In the genomic region with DNA sequence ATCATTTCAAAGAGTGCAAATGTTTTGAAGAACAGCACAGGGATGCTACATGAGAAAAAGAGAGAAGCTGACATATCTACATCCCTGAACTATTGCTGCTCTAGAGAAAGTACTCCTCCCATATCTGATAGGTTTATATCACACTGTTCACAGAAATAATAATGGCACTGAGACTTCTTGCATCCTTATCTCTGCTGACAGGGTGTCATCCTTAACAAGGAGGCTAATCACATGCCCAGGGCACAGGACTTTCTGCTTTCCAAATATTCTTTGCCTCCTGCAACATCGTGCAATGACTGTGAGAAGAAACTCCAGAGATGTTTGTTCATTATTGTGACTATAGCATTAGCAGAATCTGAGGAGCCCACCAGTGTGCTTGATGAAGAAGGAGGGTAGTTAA, we compare ENCODE assay signal across 28 mouse cellular contexts. TPM values are rescaled to one million over a fixed set of nuclear protein-coding genes. Genes with fewer than 3 reads are reported as not detected.
DNase-seq lines count a peak whose midpoint lies in the region; ATAC-seq and TF ChIP-seq lines count a peak whose summit lies in the region.
"Had no signal": no experiment of that assay in that cellular context is flagged by ENCODE, and none has a peak within 500 bp of the region (broad histone marks: within the 10 kb centered on the region; RNA-seq: fewer than 3 reads in every experiment).

No protein-coding gene starts in this region.

- H3K36me3 ChIP-seq in MEL (ENCODE audit: control insufficient read depth in 1 of 2, insufficient read depth in 2 of 2, low read length in 2 of 2) = peaks cover 0 to 19% of the 10 kb centered on the region in 2 experiments; a peak in 2 of 4 replicates
- H3K36me3 ChIP-seq in liver, embryonic 12.5 days = no peaks in the 10 kb centered on the region
- no peaks in the 10 kb centered on the region for H3K36me3 ChIP-seq in thymus, adult 2 months (ENCODE audit: control insufficient read depth, insufficient read depth, low read length)
- H3K36me3 ChIP-seq: G1E had no signal

- no peak for TF ChIP-seq CTCF in MEL (IDR thresholded peaks at IDR 0.05 in 2 of 3, conservative IDR thresholded peaks at IDR 0.05 in 1 of 3; ENCODE audit: control insufficient read depth in 1 of 3, insufficient read depth in 1 of 3, low read depth in 2 of 3, low read length in 3 of 3, poor library complexity in 1 of 3, severe bottlenecking in 1 of 3)
- TF ChIP-seq CTCF in thymus, adult 2 months (IDR thresholded peaks at IDR 0.05; ENCODE audit: borderline replicate concordance, control insufficient read depth, extremely low read depth, insufficient read depth, low read length, poor library complexity) = no peak

- peaks cover 4 to 14% of the 10 kb centered on the region in 2 experiments; a peak in 3 of 4 replicates for H3K4me1 ChIP-seq in MEL (ENCODE audit: control insufficient read depth in 1 of 2, insufficient read depth in 2 of 2, low read length in 2 of 2)
- H3K4me1 ChIP-seq in liver, embryonic 12.5 days = no peaks in the 10 kb centered on the region
- H3K4me1 ChIP-seq in thymus, adult 2 months (replicated peaks; ENCODE audit: control insufficient read depth, insufficient read depth, low read length) = peaks cover 5% of the 10 kb centered on the region

- TF ChIP-seq RAD21 in MEL (IDR thresholded peaks at IDR 0.05; ENCODE audit: low read depth, low read length) = no peak

- H3K4me3 ChIP-seq in MEL (ENCODE audit: control insufficient read depth in 1 of 2, insufficient read depth in 1 of 2, low read depth in 2 of 2, low read length in 2 of 2) = no peak overlapping the region
- no peak overlapping the region for H3K4me3 ChIP-seq in liver, embryonic 12.5 days
- H3K4me3 ChIP-seq in thymus, adult 2 months (ENCODE audit: control insufficient read depth, insufficient read depth, low read length) = no peak overlapping the region

- 52% methylated on average over 1 of the region's 1 CpGs for WGBS in liver, embryonic 12.5 days (ENCODE audit: insufficient replicate concordance)
- 86% methylated on average over 1 of the region's 1 CpGs for WGBS in thymus, adult 2 months

- no peak overlapping the region for H3K9ac ChIP-seq in MEL (ENCODE audit: control insufficient read depth, low read depth, low read length, poor library complexity, severe bottlenecking)
- H3K9ac ChIP-seq in liver, embryonic 12.5 days = no peak overlapping the region

- peak; percentile 50 for DNase-seq in MEL (ENCODE audit: low read depth, low spot score)
- DNase-seq in layer of hippocampus, postnatal 25 days (ENCODE audit: extremely low spot score in 1 of 2, low spot score in 1 of 2) = no peak
- no peak for DNase-seq in thymus, adult 2 months
- DNase-seq: adrenal gland, adult 2 months; adrenal gland, adult 8-10 months; adrenal gland, postnatal 10 days; adrenal gland, postnatal 14 days; adrenal gland, postnatal 25 days; adrenal gland, postnatal 36 days; B cell, adult 2 months; cerebellum, adult 11 months; cerebellum, adult 11-12 months; cerebellum, adult 18-20 months had no signal

- TF ChIP-seq POLR2A in MEL (IDR thresholded peaks at IDR 0.05; ENCODE audit: control insufficient read depth in 1 of 2, insufficient read depth in 1 of 2, low read depth in 1 of 2, low read length in 2 of 2, poor library complexity in 1 of 2) = no peak
- TF ChIP-seq POLR2A in thymus, adult 2 months (IDR thresholded peaks at IDR 0.05; ENCODE audit: control insufficient read depth, extremely low read depth, insufficient read depth, low read length, poor library complexity) = no peak

- peak; percentile 74 to 84 for TF ChIP-seq EP300 in MEL (IDR thresholded peaks at IDR 0.05; ENCODE audit: low read depth in 1 of 2, low read length in 2 of 2)

- H3K27ac ChIP-seq in MEL (ENCODE audit: control insufficient read depth, low read depth, low read length) = no peak overlapping the region; the same call in 1 of the 2 replicates
- no peak overlapping the region for H3K27ac ChIP-seq in liver, embryonic 12.5 days
- no peak overlapping the region for H3K27ac ChIP-seq in thymus, adult 2 months (ENCODE audit: control insufficient read depth, insufficient read depth, low read length)

- H3K27me3 ChIP-seq in MEL (ENCODE audit: control insufficient read depth in 1 of 2, insufficient read depth in 2 of 2, low read length in 2 of 2) = no peaks in the 10 kb centered on the region
- H3K27me3 ChIP-seq in liver, embryonic 12.5 days (replicated peaks) = no peaks in the 10 kb centered on the region
- H3K27me3 ChIP-seq in thymus, adult 2 months (ENCODE audit: control insufficient read depth, insufficient read depth, low read length) = no peaks in the 10 kb centered on the region
- H3K27me3 ChIP-seq: CH12.LX, Patski had no signal

- ATAC-seq in common myeloid progenitor, adult 5-6 weeks (replicated peaks; ENCODE audit: low read depth, poor library complexity, severe bottlenecking) = peak; percentile 57
- ATAC-seq in megakaryocyte progenitor cell, adult 5-6 weeks (replicated peaks; ENCODE audit: poor library complexity) = peak; percentile 58; the same call in 1 of the 2 replicates
- peak; percentile 98 for ATAC-seq in megakaryocyte-erythroid progenitor cell, adult 5-6 weeks (replicated peaks; ENCODE audit: low FRiP score, low TSS enrichment, poor library complexity, severe bottlenecking)
- no peak for ATAC-seq in megakaryocyte, adult 5-6 weeks (ENCODE audit: poor library complexity, severe bottlenecking)
- ATAC-seq in liver, embryonic 12.5 days = no peak
- ATAC-seq: activated CD4-positive, CD25-positive, alpha-beta regulatory T cell, adult 4 months; CD4-positive, CD25-positive, alpha-beta regulatory T cell, adult 4 months; Patski had no signal

- H3K79me2 ChIP-seq in MEL (ENCODE audit: control insufficient read depth, insufficient read depth, low read length, poor library complexity) = no peaks in the 10 kb centered on the region

- H3K4me2 ChIP-seq in liver, embryonic 12.5 days = no peak overlapping the region

- no peaks in the 10 kb centered on the region for H3K9me3 ChIP-seq in MEL (replicated peaks; ENCODE audit: insufficient read depth, low read length)
- no peaks in the 10 kb centered on the region for H3K9me3 ChIP-seq in liver, embryonic 12.5 days (replicated peaks)
- H3K9me3 ChIP-seq: G1E had no signal

TF ChIP-seq in MEL, 35 proteins besides CTCF, POLR2A, EP300 and RAD21:
- TF ChIP-seq CHD1 (IDR thresholded peaks at IDR 0.05; ENCODE audit: low read depth, low read length) = no peak
- TF ChIP-seq POLR2AphosphoS2 (IDR thresholded peaks at IDR 0.05; ENCODE audit: low read length) = no peak
- TF ChIP-seq ELF1 (IDR thresholded peaks at IDR 0.05; ENCODE audit: low read depth, low read length) = no peak
- no peak for TF ChIP-seq TBP (IDR thresholded peaks at IDR 0.05; ENCODE audit: low read depth, low read length)
- peak; percentile 73 for TF ChIP-seq RCOR1 (IDR thresholded peaks at IDR 0.05; ENCODE audit: low read depth, low read length)
- TF ChIP-seq ZC3H11A (IDR thresholded peaks at IDR 0.05; ENCODE audit: low read depth, low read length) = no peak
- TF ChIP-seq USF1 (IDR thresholded peaks at IDR 0.05; ENCODE audit: low read depth, low read length) = peak; percentile 73
- peak; percentile 47; the same call in 1 of the 2 replicates for TF ChIP-seq BHLHE40 (IDR thresholded peaks at IDR 0.05; ENCODE audit: borderline replicate concordance, low read depth, low read length)
- TF ChIP-seq TAL1 (IDR thresholded peaks at IDR 0.05; ENCODE audit: low read length) = no peak
- TF ChIP-seq GATA1 (IDR thresholded peaks at IDR 0.05; ENCODE audit: low read depth, low read length) = peak; percentile 80
- TF ChIP-seq ETS1 (IDR thresholded peaks at IDR 0.05; ENCODE audit: low read depth, low read length) = peak; percentile 76
- peak; percentile 56; the same call in 1 of the 2 replicates for TF ChIP-seq MEF2A (IDR thresholded peaks at IDR 0.05; ENCODE audit: extremely low read depth, insufficient replicate concordance, low read depth, low read length, poor library complexity, severe bottlenecking)
- peak; percentile 84 for TF ChIP-seq TCF12 (IDR thresholded peaks at IDR 0.05; ENCODE audit: low read depth, low read length)

RNA-seq across cellular contexts. Expression of a gene that starts 0.9 kb away (rescaled TPM):
- 0.12 TPM in 1 of 2 replicates, not detected in the other for total RNA-seq in MEL (2012; rRNA removed)
- polyA plus RNA-seq in MEL (2012; ENCODE audit: insufficient read depth in 1 of 2, insufficient read length in 2 of 2, low read depth in 1 of 2, low replicate concordance in 2 of 2, missing spikeins in 1 of 2) = under 1 TPM in 1 of 2 experiments, not detected in 1; 0.10 TPM
- total RNA-seq in common myeloid progenitor, adult 5-6 weeks (2017) = 0.27 and 0.68 TPM in 2 replicates
- total RNA-seq in megakaryocyte progenitor cell, adult 5-6 weeks (2015) = not detected in 2 replicates
- not detected in 2 replicates for total RNA-seq in megakaryocyte progenitor cell, adult 5-6 weeks (2017)
- total RNA-seq in megakaryocyte-erythroid progenitor cell, adult 5-6 weeks (2014; fragmentation: Nextera tagmentation) = not detected in 2 replicates
- 1.6 and 1.9 TPM in 2 replicates for total RNA-seq in megakaryocyte-erythroid progenitor cell, adult 5-6 weeks (2017)
- total RNA-seq in megakaryocyte, adult 5-6 weeks (2015) = 1.4 and 2.7 TPM in 2 replicates
- 1.8 and 2.3 TPM in 2 replicates for total RNA-seq in megakaryocyte, adult 5-6 weeks (2017)
- total RNA-seq in layer of hippocampus, postnatal 25 days (2021) = not detected
- not detected in 2 replicates for polyA plus RNA-seq in liver, embryonic 12.5 days (2016; fragmentation: Nextera tagmentation; extraction: Ambion mirVana)
- polyA plus RNA-seq in thymus, adult 2 months (2012; rRNA removed) = not detected in 2 replicates
- total RNA-seq: adrenal gland, adult 18-20 months; adrenal gland, adult 2 months; adrenal gland, postnatal 10 days; adrenal gland, postnatal 14 days; adrenal gland, postnatal 25 days; adrenal gland, postnatal 36 days; adrenal gland, postnatal 4 days; CH12.LX; ES-E14 had no signal
- polyA plus RNA-seq: activated CD4-positive, CD25-positive, alpha-beta regulatory T cell, adult 4 months; adrenal gland, adult 2 months; brain, embryonic 14.5 days; C2C12; CD4-positive, CD25-positive, alpha-beta regulatory T cell, adult 4 months; G1E; Patski had no signal

RNA-seq across cellular contexts. Expression of a gene that starts 48.4 kb away (rescaled TPM):
- 0.08 and 0.23 TPM in 2 replicates for total RNA-seq in MEL (2012; rRNA removed)
- not detected for polyA plus RNA-seq in MEL (2012; ENCODE audit: insufficient read depth in 1 of 2, insufficient read length in 2 of 2, low read depth in 1 of 2, low replicate concordance in 2 of 2, missing spikeins in 1 of 2)
- not detected in 2 replicates for total RNA-seq in common myeloid progenitor, adult 5-6 weeks (2017)
- not detected in 2 replicates for total RNA-seq in megakaryocyte progenitor cell, adult 5-6 weeks (2015)
- not detected in 2 replicates for total RNA-seq in megakaryocyte progenitor cell, adult 5-6 weeks (2017)
- not detected in 2 replicates for total RNA-seq in megakaryocyte-erythroid progenitor cell, adult 5-6 weeks (2014; fragmentation: Nextera tagmentation)
- 2.5 TPM in 1 of 2 replicates, not detected in the other for total RNA-seq in megakaryocyte-erythroid progenitor cell, adult 5-6 weeks (2017)
- total RNA-seq in megakaryocyte, adult 5-6 weeks (2015) = 1.3 and 2.4 TPM in 2 replicates
- total RNA-seq in megakaryocyte, adult 5-6 weeks (2017) = 0.37 and 0.51 TPM in 2 replicates
- total RNA-seq in layer of hippocampus, postnatal 25 days (2021) = not detected
- polyA plus RNA-seq in liver, embryonic 12.5 days (2016; fragmentation: Nextera tagmentation; extraction: Ambion mirVana) = not detected in 2 replicates
- not detected in 2 replicates for polyA plus RNA-seq in thymus, adult 2 months (2012; rRNA removed)
- total RNA-seq: adrenal gland, adult 18-20 months; adrenal gland, adult 2 months; adrenal gland, adult 8-10 months; adrenal gland, postnatal 10 days; adrenal gland, postnatal 14 days; adrenal gland, postnatal 25 days; adrenal gland, postnatal 36 days; adrenal gland, postnatal 4 days; CH12.LX; ES-E14; G1E had no signal
- polyA plus RNA-seq: activated CD4-positive, CD25-positive, alpha-beta regulatory T cell, adult 4 months; adrenal gland, adult 2 months; brain, embryonic 14.5 days; C2C12; CD4-positive, CD25-positive, alpha-beta regulatory T cell, adult 4 months; G1E; Patski had no signal

Comparison
In these comparisons a context has a peak if more than half of its experiments do, and no peak if none do; other contexts are left out.
1. ATAC-seq: peak in common myeloid progenitor, adult 5-6 weeks (single experiment), megakaryocyte progenitor cell, adult 5-6 weeks (single experiment) and megakaryocyte-erythroid progenitor cell, adult 5-6 weeks (single experiment); none in megakaryocyte, adult 5-6 weeks (single experiment) and liver, embryonic 12.5 days (single experiment).